18 mouse cellular contexts compared by ENCODE assay signal in the genomic region with DNA sequence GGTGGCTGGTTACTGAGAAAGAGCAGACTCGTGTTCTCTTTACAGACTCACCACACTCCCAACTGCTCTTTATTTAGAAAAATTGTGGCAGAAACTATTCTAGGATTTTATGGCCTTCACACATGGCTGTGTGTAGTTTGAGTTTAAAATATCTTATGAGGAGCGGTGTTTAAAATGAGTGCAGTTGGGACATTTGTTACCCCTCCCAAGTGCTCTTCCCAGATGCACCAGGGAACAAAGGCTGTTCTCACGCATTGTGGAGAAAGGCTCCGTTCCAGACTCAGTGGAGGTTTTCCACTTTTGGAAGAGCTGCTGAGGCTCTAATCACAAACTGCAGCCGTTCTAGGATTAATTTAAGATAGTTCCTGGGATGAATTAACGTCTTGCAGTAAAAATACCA. TPM values are rescaled to one million over a fixed set of nuclear protein-coding genes. Genes with fewer than 3 reads are reported as not detected.
DNase-seq lines count a peak whose midpoint lies in the region; ATAC-seq and TF ChIP-seq lines count a peak whose summit lies in the region.
"Had no signal": no experiment of that assay in that cellular context is flagged by ENCODE, and none has a peak within 500 bp of the region (broad histone marks: within the 10 kb centered on the region; RNA-seq: fewer than 3 reads in every experiment).

No protein-coding gene starts in this region.

- H3K4me3 ChIP-seq in layer of hippocampus, adult 2 months, result no peak overlapping the region
- H3K4me3 ChIP-seq in cortical plate, adult 2 months (ENCODE audit: insufficient read depth, low read length), result no peak overlapping the region
- no peak overlapping the region for H3K4me3 ChIP-seq in limb, embryonic 12.5 days (replicated peaks)
- H3K4me3 ChIP-seq: erythroblast, embryonic 14.5 days had no signal

- peak overlapping the region; percentile 75 for H3K27ac ChIP-seq in layer of hippocampus, adult 2 months
- H3K27ac ChIP-seq in cortical plate, adult 2 months (ENCODE audit: insufficient read depth, low read length), result peak overlapping the region; percentile 80
- peak overlapping the region; percentile 93 for H3K27ac ChIP-seq in limb, embryonic 12.5 days
- H3K27ac ChIP-seq: liver, embryonic 14.5 days; macrophage had no signal

- H3K4me1 ChIP-seq in cortical plate, adult 2 months (ENCODE audit: control insufficient read depth, insufficient read depth, low read length), result peaks cover 7% of the 10 kb centered on the region; the same call in 1 of the 2 replicates
- peaks cover 47% of the 10 kb centered on the region for H3K4me1 ChIP-seq in limb, embryonic 12.5 days (replicated peaks)

- H3K9me3 ChIP-seq in limb, embryonic 12.5 days, result no peaks in the 10 kb centered on the region

- DNase-seq in frontal cortex, postnatal 14 days (ENCODE audit: low spot score in 2 of 2), result no peak
- no peak for DNase-seq in layer of hippocampus, adult 2 months (ENCODE audit: low spot score in 2 of 2)
- DNase-seq in layer of hippocampus, adult 9-10 months (ENCODE audit: low spot score), result no peak
- DNase-seq in kidney, adult 11 months, result no peak
- DNase-seq in thymus, postnatal 36 days, result no peak
- DNase-seq: cerebellum, postnatal 14 days; thymus, postnatal 25 days had no signal

- H3K9ac ChIP-seq in limb, embryonic 12.5 days (replicated peaks), result no peak overlapping the region
- H3K9ac ChIP-seq: liver, embryonic 14.5 days had no signal

- no peak for TF ChIP-seq POLR2A in cortical plate, adult 2 months (IDR thresholded peaks at IDR 0.05; ENCODE audit: extremely low read depth, insufficient read depth, low read length)

- H3K27me3 ChIP-seq in limb, embryonic 12.5 days, result no peaks in the 10 kb centered on the region

- H3K4me2 ChIP-seq in limb, embryonic 12.5 days, result peak overlapping the region; percentile 32; the same call in 1 of the 2 replicates

- ATAC-seq in frontal cortex, adult (ENCODE audit: low TSS enrichment), result peak; percentile 86
- ATAC-seq in limb, embryonic 12.5 days (ENCODE audit: insufficient number of reproducible peaks, insufficient read depth, low FRiP score, low TSS enrichment, low read depth), result no peak
- ATAC-seq: inflammation-experienced regulatory T-cells, adult 6 months had no signal

- 37% methylated on average over 6 of the region's 6 CpGs for WGBS in limb, embryonic 12.5 days

- H3K36me3 ChIP-seq in limb, embryonic 12.5 days, result peaks cover 3% of the 10 kb centered on the region; the same call in 1 of the 2 replicates

- TF ChIP-seq CTCF in layer of hippocampus, adult 2 months (conservative IDR thresholded peaks at IDR 0.05), result no peak
- no peak for TF ChIP-seq CTCF in cortical plate, adult 2 months (IDR thresholded peaks at IDR 0.05; ENCODE audit: extremely low read depth, insufficient read depth, low read length)

RNA-seq across cellular contexts. Expression of a gene that starts 33.2 kb away (rescaled TPM):
- 1 to 10 TPM; 4.4 to 5.7 TPM for total RNA-seq in layer of hippocampus, adult 2 months (2021)
- 17.3 and 17.6 TPM in 2 replicates for polyA plus RNA-seq in cortical plate, adult 2 months (2012; rRNA removed)
- polyA plus RNA-seq in limb, embryonic 12.5 days (2016; fragmentation: Nextera tagmentation; extraction: Ambion mirVana), result 1.1 and 1.3 TPM in 2 replicates
- polyA plus RNA-seq: erythroblast, embryonic 14.5 days; inflammation-experienced regulatory T-cells, adult 6 months; macrophage had no signal

RNA-seq across cellular contexts. Expression of a gene that starts 44.8 kb away (rescaled TPM):
- total RNA-seq in layer of hippocampus, adult 2 months (2021), result not detected
- not detected in 2 replicates for polyA plus RNA-seq in cortical plate, adult 2 months (2012; rRNA removed)
- polyA plus RNA-seq in limb, embryonic 12.5 days (2016; fragmentation: Nextera tagmentation; extraction: Ambion mirVana), result not detected in 2 replicates
- total RNA-seq: adrenal gland, postnatal 4 days; ES-E14 had no signal
- polyA plus RNA-seq: erythroblast, embryonic 14.5 days; heart, embryonic 16.5 days; inflammation-experienced regulatory T-cells, adult 6 months; large intestine, adult 2 months; liver, embryonic 14.5 days; macrophage had no signal

RNA-seq across cellular contexts. Expression of a gene that starts 52.7 kb away (rescaled TPM):
- total RNA-seq in layer of hippocampus, adult 2 months (2021), result not detected
- 0.19 TPM in 2 replicates for polyA plus RNA-seq in cortical plate, adult 2 months (2012; rRNA removed)
- polyA plus RNA-seq in limb, embryonic 12.5 days (2016; fragmentation: Nextera tagmentation; extraction: Ambion mirVana), result not detected in 2 replicates
- total RNA-seq: adrenal gland, postnatal 4 days; ES-E14 had no signal
- polyA plus RNA-seq: erythroblast, embryonic 14.5 days; heart, embryonic 16.5 days; inflammation-experienced regulatory T-cells, adult 6 months; large intestine, adult 2 months; liver, embryonic 14.5 days; macrophage had no signal
